In genomic region chr13:116946566-116946965, GRCm38 (mm10) we compare ENCODE assay signal across 15 mouse cellular contexts.
"Had no signal": no experiment of that assay in that cellular context is flagged by ENCODE, and none has a peak within 500 bp of the region (broad histone marks: within the 10 kb centered on the region; RNA-seq: fewer than 3 reads in every experiment).

No protein-coding gene starts in this region.

- H3K4me2 ChIP-seq: limb, embryonic 12.5 days; limb, embryonic 15.5 days; liver, embryonic 11.5 days; lung, embryonic 14.5 days had no signal

- H3K27ac ChIP-seq: limb, embryonic 12.5 days; limb, embryonic 15.5 days; liver, embryonic 14.5 days; macrophage had no signal

- H3K36me3 ChIP-seq: limb, embryonic 12.5 days; limb, embryonic 15.5 days had no signal

- H3K27me3 ChIP-seq: limb, embryonic 12.5 days; limb, embryonic 15.5 days had no signal

- H3K4me3 ChIP-seq: limb, embryonic 12.5 days; limb, embryonic 15.5 days had no signal

- ATAC-seq: inflammation-experienced regulatory T-cells, adult 6 months; intestine, embryonic 16.5 days; liver, postnatal 0 days; lung, postnatal 0 days had no signal

- H3K9ac ChIP-seq: limb, embryonic 12.5 days; limb, embryonic 15.5 days; liver, embryonic 14.5 days; liver, postnatal 0 days; lung, embryonic 14.5 days had no signal

- DNase-seq: left cerebral cortex, postnatal 4 days; liver, postnatal 0 days; lung, embryonic 14.5 days; midbrain, embryonic 14.5 days; thymus, adult 2 months; thymus, postnatal 14 days; thymus, postnatal 4 days had no signal

- H3K9me3 ChIP-seq: limb, embryonic 12.5 days; limb, embryonic 15.5 days had no signal
